Mouse (Mus musculus) lung, postnatal 0 days (tissue): ENCODE measurements at regions not wholly inside any gene's neighbourhood (a gene's known extent, or its start where the extent isn't known, plus 50 kb on each side); places are given as distances from the start of the nearest gene placed in this dataset.

Source experiments
- CTCF ChIP-seq: IDR thresholded peaks from 2 replicates; pipeline ENCODE4 v1.5.1; 2016; ENCODE audit warnings: antibody characterized with exemption, mild to moderate bottlenecking
- EP300 ChIP-seq: IDR thresholded peaks from 2 replicates; pipeline ENCODE4 v1.6.1; 2016; ENCODE audit warnings: antibody characterized with exemption, mild to moderate bottlenecking, control low read depth

DNA sequence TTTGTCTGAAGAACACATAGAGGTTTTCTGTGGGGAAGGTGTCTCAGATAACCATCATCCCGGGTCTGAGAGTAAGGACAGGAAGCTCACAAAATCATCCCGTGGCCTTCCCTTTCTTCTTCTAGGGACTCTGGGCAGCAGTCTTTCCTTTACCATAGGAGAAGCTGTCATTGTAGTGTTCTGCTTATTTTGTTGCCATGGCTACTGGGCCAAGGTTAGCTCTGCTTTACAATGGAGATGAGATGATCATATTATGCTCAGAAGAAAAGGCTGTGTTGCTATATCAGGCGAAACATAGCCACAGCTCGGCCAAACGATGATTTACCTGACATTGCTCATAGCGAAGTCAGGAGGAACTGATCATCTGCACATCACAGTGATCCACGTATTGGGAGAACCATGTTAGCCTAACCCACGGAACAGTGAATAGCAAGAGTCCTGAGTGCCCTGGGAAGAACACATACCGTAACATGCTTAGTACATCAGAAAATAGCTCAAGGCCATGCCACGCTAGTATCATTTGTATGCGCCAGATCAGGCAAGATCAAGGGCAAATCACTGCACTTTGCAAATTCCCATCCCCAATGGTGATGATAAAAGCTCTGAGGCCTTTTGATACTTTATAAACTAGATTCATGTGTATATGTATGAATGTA lies 91.0 kb upstream of the Fat4 start:
- TF ChIP-seq EP300 (no peak), CTCF (no peak)
